Mouse (Mus musculus) urinary bladder, adult 18-20 months (tissue): Measurements from ENCODE around the gene Chst11.

ENCODE experiments used
- DNase-seq, 2 experiments: peaks; one replicate each; pipeline ENCODE4 v3.0.0; 2022; ENCODE audit warnings: low spot score in 2 of 2, mixed read lengths in 2 of 2

Chst11 gene

DNA sequence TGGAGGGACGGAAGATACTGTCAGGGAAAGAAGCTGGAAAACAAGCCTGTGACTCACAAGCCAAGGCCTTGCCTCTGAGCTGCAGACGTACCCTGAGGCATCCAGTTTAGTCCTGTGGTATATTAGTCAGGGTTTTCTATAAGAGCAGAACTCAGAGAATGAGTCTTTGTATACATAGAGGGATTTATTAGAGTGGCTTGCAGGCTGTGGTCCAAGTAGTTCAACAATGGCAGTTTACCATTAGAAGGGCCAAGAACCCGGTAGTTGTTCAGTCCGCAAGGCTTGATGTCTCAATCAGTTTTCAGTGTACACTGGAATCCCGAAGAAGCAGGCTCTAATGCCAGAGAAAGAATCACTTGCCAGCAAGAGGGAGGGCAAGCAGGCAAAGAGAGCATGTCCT, 192.9 kb downstream of the Chst11 start:
- DNase-seq, result no peak

DNA sequence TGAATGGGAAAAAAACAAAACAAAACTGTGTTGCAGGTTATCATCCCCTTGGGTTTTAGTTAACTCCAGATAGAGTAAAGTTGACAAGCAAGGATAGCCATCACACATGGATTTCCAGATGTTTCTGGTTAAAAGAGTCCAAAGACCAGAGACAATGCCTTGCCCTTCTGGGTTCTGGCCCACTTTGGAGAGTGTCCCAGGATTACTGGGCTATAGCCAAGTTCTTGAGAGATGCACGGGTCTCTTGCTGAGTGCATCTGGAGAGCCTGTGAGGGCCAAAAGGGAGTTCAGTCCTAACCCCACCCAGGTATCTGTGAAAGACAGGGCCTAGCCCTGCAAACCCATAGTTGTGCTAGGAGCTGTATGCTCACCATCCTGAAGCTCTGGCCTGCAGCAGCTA, 193.4 kb downstream of the Chst11 start:
- peak in 1 of 2 experiments; percentile 22 for DNase-seq

DNA sequence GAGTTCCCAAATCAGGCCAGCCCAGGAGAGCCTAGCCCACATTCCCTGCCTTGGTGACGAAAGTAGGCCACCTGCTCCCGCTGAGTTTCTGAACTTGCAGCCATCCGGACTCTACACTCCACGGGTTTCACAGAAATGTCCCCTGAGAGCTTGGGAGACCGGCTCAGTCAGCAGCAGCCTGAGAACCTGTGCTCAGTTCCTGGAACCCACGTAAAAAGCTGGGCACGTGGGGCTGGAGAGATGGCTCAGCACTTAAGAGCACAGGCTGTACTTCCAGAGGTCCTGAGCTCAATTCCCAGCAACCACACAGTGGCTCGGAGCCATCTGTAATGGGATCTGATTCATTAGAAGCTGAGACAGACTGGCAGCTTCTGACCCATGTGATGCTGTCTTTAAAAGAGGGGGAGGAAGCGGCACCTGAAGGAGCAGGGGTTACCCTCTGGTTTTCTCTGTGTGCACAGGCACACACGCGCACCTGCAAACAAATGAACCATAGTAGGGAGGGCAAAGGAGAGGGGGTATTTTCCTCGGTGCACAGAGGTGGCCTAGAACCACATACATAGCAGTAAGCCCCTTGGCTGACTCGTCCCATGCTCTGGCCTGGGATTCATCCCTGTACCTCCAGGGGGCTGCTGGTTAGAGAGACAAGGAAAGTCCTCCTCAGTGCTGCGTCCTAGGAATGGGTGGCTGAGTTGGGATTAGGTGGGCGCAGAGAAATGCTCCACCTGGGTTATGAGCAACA, 196.7 kb downstream of the Chst11 start:
- DNase-seq, result no peak

DNA sequence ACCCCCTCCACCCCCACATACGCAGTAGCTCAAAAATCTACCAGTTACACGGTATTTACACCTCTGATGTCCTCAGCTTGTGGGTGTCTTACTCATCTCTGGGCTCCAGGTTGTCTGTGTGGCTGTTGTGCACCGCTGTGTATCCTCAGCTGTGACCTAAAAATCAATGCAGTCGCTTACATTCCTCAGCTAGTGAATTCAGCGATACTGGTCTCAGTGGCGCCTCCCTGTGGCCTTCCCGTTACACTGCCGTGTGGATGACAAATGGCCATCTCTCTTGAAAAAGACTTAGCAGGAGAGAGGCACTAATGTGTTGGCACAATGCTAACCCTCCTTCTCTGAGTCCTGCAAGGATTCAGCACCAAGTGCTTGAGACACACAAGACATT, 197.3 kb downstream of the Chst11 start:
- DNase-seq, result peak in 1 of 2 experiments; percentile 23

DNA sequence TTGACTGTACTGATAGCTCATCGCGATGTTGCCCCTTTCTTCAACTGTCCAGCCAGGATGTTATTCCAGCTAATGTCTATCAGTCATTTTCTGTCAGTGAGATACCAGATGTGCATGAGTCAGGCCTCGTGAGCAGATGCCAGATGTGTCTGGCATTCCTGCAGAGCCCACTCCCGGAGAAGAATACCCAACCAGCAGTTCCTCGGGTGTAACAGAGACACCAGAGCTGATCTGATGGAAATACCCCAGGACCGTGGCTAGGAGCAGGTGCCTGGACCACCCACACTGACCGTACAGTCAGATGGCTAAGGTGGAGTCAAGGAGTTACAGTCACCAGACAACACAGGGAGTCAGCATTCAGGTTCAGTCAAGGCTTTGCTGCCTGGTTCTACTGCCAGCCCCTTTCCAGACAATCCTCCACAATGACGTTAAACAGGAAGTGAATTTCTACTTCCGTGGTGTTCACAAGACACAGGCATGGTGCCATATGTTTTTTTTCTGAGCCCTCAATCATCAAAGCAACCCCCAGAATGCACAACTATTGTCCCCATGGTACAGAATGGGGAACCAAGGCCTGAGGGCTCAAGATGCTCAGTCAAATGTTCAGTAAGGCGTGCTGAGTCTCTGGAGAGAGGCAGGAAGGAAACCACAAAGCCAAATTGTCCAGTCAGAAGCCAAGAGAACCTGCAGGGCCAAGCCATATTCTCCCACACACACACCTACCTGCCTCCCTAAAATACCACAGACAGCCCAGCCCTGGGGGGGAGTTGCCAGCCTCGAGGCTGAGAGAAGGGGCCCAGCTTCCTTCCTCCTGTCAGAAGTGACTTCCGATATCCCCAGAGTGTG, 198.6 kb downstream of the Chst11 start:
- no peak for DNase-seq

DNA sequence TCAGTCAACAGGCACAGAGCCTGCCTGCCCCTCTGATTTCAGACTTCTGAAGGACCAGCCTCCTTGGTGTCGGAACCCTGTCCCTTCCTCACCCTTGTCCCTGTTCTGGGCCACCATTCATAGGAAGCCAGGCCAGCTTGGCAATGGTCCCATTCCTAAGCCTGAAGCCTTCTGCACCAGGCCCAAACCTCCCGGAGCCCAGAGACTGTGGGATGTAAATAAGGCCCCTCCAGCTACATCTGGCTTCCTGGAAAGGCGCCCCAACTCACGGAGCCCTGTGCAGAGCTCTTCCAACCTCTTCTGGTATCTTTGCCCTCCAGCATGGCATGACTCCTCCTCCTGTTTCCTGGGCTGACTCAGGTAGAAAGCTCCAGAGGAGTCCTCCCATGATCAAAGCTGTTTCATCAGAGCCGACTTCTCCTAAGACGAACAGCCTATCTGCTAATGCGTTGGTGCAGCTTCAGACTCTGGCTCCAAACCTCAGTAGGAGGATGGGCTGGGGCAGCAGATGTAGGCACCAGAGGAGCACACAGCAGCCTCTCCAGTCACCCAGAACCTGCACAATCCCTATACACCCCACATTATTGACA, 199.3 kb downstream of the Chst11 start:
- no peak for DNase-seq

DNA sequence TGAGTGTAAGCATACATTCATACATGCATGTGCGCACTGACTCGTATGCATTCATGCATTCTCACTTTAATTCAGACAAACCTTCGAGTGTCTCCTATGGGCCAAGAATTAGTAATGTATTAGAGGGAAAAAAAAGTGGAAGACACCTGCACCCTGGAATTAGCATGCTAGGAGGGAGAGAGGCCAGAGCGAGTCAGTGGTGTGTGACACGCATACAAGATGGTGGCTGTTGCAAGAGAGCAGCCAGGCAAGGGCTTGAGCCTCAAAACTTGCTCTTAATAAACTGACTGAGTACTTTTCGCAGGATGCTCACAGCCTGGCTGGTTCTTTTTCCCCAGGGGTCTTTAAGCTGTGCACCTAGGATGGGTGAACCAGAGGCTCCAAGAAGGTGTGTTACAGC, 199.8 kb downstream of the Chst11 start:
- DNase-seq, result no peak

DNA sequence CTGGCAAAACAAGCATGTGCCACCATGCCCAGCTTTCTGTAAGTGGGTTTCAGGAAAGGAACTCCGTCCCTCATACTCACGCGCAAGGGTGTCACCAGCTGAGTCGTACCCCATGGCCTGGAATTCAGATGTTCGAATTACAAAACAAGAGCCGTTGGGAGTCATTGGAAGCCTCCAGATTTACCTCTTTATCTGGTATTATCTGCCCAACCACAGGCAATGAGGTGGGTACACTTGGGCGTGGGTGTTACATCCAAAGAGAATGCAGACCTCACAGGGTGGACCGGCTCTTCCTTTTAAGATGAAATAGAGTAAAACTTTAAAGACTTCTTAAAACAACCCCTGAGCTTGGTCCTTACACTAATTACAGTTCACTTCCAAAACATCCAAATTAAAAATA, 200.9 kb downstream of the Chst11 start:
- DNase-seq, result no peak

DNA sequence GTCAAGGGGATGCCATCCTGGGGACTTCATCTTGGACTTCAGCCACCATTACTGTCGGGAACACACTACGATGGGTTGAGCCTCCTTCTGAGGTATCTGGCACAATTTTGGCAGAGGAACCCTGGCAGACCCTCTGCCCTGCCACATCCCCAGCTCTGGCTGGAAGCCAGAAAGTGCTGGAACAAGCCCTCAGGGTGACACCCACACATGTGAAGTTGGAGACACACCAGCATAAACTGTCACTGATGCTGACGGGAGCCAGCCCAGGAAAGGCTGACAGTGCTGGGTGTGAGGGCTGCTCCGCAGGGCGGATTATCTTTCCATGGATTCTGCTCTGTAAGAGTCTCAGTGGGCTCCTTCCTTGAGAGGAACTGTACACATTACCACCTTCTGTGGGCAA, 201.7 kb downstream of the Chst11 start:
- DNase-seq, result no peak

DNA sequence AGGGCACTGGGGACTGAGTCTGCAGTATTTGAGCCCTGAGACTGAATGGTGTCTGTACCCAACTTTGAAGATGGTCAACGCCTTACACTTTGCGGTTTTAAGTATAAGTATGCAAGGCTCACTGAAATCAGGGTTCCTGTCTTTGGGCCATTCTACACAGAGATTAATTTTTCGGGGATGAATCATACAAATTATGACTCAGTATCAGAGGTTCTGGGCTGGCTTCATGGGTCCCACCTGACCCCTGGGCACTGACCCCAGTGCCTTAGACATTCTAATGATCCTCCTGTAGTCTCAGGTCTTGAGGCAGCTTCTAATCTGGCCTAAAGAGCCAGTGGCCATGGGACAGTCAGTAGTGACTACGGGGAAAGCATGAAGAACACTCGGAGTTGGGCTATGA, 203.8 kb downstream of the Chst11 start:
- DNase-seq, result no peak

DNA sequence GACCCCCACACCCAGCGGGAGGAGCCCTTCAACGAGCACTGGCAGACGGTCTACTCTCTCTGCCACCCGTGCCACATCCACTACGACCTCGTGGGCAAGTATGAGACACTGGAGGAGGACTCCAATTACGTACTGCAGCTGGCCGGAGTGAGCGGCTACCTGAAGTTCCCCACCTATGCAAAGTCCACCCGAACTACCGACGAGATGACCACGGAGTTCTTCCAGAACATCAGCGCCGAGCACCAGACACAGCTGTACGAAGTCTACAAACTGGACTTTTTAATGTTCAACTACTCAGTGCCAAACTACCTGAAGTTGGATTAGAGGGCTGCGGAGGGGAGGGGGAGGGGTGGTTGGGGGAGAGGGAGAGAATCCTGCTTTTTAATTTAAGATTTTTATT, 206.2 kb downstream of the Chst11 start:
- no peak for DNase-seq

DNA sequence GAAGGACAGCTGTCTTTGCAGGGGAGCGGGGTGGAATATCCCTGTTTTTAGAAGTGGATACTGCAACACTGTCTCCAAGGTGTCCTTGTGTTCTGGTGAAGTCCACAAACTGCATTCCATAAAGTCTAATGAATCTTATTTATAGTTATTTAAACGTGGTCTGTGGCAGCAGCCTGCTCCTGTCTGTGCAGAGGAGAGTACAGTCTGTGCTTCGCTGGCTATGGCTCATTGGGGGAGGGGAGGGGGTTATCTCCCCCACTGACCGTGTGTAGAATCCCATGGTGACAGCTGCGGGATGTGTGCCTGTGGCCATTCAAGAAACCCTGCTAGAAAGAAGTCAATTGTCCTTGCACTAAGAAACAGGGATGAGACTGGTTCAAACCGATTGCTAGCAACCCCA, 206.7 kb downstream of the Chst11 start:
- DNase-seq, result no peak

DNA sequence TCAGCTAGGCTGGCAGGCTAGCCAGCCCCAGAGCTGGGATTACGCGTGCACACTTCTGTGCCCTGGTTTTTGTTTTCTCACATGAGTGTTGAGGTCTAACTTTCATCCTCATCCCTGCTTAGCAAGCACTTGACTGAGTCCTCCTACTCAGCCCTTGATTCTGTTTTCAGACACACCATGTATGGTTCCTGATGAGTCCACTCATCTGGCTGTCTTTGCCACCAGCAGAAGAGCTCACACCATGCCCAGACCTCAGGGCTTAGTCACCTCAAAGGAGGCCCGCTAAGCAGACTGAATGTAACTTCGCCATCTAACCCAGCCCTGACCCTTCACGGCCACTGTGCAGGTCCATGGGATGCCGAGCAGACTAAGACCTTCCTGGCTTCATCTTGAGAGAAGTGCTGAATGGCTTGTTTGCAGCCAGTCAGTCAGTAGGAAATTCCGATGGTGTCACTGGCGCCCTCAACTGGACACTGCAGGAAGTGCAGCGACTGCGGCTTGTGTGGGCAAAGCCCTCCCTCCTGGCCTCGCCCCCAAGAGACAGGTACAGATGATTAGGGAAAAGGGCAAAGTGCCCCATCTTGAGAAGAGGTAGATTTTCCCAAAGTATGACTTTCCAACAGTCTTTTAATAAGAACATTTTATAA, 212.5 kb downstream of the Chst11 start:
- DNase-seq, result peak; percentile 22 to 50

DNA sequence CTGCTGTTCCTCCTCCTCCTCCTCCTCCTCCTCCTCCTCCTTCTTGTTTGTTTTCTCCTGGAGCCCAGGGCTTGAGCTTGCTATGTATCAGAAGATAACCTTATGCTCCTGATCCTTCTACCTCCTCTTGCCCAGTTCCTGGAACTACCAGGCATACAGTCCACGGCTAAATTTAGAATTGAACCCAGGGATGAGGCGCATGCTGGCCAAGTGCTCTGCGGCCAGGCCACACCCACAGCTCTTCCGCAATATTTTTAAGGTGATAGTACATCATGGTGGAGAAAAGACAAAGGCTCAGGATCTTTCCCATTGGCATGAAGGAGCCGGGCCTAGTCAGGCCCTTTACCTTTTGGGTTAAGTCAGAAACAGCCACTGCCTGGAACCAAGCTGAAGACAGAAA, 213.4 kb downstream of the Chst11 start:
- no peak for DNase-seq

DNA sequence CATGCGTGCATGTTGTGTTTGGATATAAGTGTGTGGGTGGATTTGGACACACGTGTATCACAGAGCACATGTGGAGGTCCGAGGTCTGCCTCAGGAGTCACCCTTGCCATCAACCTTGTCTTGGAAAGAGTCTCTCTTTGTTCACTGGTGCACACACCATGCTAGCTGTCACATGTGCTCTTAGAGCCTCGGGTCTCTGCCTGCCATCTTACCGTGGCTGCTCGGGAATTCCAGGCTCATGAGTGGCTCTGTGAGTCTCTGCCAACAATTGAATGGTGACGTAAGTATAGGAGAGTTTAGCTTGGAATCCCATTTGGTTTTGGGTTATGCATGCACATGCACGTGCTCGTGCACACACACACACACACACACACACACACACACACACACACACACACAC, 214.0 kb downstream of the Chst11 start:
- DNase-seq, result no peak

DNA sequence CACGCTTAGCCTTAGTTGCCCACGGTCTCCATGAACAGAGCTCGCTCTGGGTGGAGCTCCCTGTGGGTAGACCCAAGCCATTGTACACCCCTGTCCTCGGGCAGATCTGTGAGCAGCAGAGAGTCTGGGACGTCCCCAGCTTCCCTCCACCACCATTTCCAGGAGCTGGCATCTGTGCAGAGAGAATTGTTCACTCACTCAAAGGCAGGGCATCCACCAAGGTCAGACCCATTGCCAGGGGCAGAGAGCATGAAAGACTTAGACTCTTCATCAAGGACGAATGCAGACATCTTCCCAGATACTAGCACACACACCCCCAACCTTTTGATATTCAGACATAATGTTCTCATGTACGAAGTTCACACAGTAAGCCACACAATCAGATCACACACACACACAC, 216.2 kb downstream of the Chst11 start:
- no peak for DNase-seq

DNA sequence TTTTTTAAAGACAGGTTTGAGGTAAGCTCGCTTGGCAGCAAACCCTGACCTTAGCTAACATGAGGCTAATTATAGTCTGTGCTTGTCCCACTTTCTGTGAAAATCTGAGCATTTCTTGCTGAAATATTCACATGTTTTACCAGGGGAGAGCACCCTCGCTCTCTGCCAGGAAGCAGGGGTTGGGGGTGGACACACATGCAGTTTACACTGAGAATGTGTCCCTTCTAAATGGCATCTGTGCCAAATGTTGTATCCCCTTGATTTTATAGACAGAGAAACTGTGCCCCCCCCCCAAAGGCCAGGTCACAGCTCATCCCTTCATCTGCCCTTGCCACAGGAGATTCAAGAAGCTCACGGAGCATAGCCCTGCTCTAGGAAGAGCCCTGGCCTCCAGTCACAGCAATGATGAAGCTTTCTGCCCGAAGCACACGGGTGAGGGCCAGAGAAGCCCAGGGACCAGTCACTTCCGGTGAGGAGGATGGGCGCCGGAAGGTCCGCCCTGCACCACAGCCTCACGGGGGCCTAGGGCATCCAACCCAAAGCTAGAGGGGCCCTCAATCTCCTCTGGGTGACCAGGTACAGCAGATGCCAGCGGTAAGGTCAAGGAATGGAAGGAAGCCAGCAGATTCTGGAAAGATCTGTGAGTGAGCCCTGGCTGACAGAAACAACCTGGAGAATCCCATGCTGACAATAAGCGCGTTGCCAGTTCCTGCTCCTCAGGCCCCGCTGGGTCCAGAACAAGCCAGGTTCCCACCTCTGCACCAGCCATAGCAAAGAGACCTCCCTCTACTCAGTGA, 217.8 kb downstream of the Chst11 start:
- DNase-seq, result no peak

DNA sequence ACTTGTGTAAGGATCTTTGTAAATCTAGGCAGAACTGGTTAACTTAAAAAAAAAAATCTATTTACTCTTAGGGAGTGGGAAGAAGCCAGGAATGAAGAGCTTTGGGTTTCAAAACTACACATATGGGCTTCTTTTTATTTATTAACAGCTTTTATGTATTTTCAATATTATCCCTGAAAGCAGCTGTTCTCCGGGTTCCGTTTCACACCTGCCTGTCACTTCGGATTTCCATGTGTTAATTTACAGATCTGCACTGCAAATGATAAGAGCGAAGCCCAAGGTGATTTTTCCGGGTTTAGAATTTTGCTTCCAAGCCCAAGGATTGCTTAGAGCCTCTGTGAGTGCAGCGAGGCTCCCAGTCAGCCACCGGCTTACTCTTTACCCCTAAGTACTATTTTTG, 223.1 kb downstream of the Chst11 start:
- DNase-seq, result no peak

DNA sequence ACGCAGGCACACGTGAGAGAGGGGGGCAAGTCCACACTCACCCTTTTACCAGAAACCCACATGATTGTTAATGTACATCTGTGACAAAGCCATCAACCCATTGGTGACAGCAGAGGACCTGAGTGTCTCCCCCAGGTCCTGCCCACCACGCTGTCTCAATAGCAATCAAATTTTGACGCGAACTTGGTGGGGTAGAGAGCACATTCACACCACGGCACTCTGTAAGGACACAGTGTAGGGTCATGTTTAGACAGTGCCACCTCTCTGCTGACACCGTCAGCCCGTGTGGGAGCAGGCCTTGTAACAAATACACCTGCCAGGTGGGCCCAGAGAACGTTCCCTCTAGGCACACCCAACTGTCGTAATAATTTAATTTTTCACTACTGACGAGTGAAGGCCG, 224.1 kb downstream of the Chst11 start:
- no peak for DNase-seq

DNA sequence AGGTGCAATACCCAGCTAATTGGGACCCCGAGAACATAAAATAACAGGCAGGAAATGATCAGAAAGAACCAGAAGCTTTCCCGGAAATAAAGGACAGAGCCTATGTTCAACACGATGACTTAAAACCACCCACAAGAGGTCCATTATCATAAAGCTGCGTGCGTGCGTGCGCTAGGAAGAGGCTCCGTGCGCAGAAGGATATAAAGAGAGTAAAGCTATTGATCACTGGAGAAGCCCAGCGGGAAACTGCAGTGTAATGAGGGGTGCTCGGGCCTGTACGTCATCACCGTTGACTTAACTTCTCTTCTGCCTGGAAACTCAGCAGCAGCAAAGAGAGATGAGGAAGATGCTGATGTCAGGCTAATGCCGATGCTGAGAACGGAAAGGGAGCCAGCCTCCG, 224.8 kb downstream of the Chst11 start:
- DNase-seq, result no peak

DNA sequence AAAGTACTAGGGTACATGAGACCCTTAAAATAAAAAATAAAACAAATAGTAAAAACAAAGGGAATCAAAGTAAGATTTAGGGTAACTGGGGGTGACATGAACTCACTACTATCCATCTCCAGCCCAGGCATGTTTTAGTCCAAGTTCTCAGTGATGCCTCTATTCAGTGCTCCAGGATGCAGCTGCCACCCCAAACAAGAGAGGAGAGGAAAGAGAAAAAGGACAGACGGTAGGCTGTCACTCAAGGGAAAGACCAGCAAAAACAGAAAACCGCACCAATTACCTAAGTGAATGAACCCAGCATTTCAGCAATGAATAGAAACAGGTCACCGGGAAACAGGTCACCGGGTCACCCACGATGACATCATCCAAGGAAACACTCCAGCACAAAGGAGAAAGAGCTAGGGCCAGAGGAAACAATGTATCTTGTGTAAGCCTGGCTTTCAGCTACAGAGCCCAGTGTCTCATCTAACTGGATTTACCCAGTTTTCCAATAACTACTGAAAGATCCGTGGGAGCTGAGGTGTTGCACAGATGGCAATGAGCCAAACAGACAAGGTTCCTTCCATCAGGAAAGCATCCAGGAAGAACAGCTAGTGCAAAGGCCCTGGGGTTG, 225.8 kb downstream of the Chst11 start:
- DNase-seq, result no peak
